Mouse (Mus musculus) bone marrow, adult 2 months (tissue): ENCODE data around the gene Fcf1. TPM values are rescaled to one million over a fixed set of nuclear protein-coding genes. Genes with fewer than 3 reads are reported as not detected.
A peak's percentile ranks its signal among the peaks of the same experiment; 100 is the strongest.

Experiments used
- H3K27ac ChIP-seq: fragments of 200-500 bp; 2 replicates; pipeline ENCODE4 v1.5.1; 2012; ENCODE audit warnings: low read depth, mild to moderate bottlenecking, control low read depth, inconsistent platforms, low read length; ENCODE audit not compliant: control insufficient read depth, poor library complexity, insufficient read depth
- H3K4me1 ChIP-seq: fragments of 200-500 bp; 2 replicates; pipeline ENCODE4 v1.6.1; 2011; ENCODE audit warnings: low read length; ENCODE audit not compliant: control insufficient read depth, insufficient read depth
- H3K4me3 ChIP-seq: fragments of 200-500 bp; replicated peaks from 2 replicates; pipeline ENCODE3; 2011; ENCODE audit warnings: mild to moderate bottlenecking, low read depth, low read length, control low read depth; ENCODE audit not compliant: control insufficient read depth
- CTCF ChIP-seq: fragments of 200-500 bp; IDR thresholded peaks from 2 replicates; pipeline ENCODE4 v1.5.1; 2011; ENCODE audit warnings: low read length, control low read depth; ENCODE audit not compliant: control insufficient read depth, insufficient read depth
- POLR2A ChIP-seq: fragments of 200-500 bp; IDR thresholded peaks from 2 replicates; pipeline ENCODE4 v1.6.1; 2011; ENCODE audit warnings: low read depth, mild to moderate bottlenecking, control low read depth, low read length, borderline replicate concordance; ENCODE audit not compliant: control insufficient read depth
- WGBS: fragments of 180-500 bp; shearing (Covaris S2); methylation state at CpG from one replicate; pipeline ENCODE4 v1.1.7; 2018; 5-methylcytosine and 5-hydroxymethylcytosine counted together
- polyA plus RNA-seq: library from polyadenylated mRNA; stranded (reverse); fragments of >200 nt; gene quantifications from 2 replicates; pipeline ENCODE4 v1.2.4, GENCODE M21; 2011; ENCODE audit warnings: low replicate concordance; ENCODE audit not compliant: missing spikeins, insufficient read depth, insufficient read length

Gene Fcf1
- polyA plus RNA-seq, 1 experiment: 122 TPM

DNA sequence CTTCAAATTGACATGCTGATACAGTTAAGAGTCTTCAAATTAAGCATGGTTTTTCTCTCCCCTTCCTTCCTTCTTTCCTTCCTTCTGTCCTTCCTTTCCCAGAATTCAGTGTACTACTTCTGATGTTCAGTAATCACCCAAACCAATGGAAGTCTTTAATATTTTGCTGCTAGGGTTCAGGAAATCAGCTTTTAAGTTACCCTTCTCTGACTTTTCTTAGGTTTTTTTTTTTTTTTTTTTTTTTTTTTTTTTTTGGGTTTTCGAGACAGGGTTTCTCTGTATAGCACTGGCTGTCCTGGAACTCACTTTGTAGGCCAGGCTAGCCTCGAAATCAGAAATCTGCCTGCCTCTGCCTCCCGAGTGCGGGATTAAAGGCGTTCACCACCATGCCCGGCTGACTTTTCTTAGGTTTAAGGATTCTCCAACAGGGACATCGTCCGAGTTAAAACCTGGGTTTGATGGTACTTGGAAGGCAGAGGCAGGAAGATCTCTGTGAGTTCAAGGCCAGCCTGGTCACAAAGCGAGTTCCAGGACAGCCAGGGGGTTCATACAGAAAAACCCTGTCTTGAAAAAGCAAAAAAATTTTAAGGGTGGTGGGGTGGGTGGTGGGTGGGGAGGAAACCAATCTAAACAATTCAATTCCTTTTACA, 24.5 kb downstream of the Fcf1 start:
- peaks cover 1% of the 10 kb centered on the region; the same call in 1 of the 2 replicates for H3K4me1 ChIP-seq
- H3K27ac ChIP-seq: no peak overlapping the region
- no peak overlapping the region for H3K4me3 ChIP-seq
- WGBS: 86% methylated on average over 9 of the region's 9 CpGs
- TF ChIP-seq POLR2A: no peak
- no peak for TF ChIP-seq CTCF

DNA sequence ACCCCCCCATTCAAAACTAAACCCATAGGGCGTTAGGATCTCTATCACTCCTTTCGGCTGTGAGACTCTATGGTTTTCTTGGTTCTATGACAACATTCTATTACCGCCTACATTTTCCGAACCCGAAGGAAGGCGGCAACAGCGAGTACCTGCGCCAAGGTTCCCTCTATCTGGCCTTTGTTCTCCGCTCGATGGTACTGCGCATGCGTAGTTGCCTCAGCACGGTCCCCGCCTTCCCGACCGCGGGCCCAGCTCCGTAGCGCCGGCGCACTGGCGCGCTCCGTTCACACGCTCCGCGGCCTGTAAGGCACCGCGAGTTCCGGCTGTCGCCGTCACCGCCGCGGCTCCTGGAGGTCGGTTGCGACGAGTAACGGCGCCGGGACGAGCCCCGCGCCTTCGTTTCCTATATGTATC, 25.4 kb downstream of the Fcf1 start, which contains the start of gene Ylpm1:
TSS of gene Ylpm1 (plus strand) at position 239 of the 414 bp plus-strand sequence.
- under 1% methylated on average over 45 of the region's 45 CpGs for WGBS
- TF ChIP-seq POLR2A (peak; percentile 94; the same call in 1 of the 2 replicates), CTCF (peak; percentile 56)

GRCm38 (mm10) chr12:84996501-84997398, 26.1 kb downstream of the Fcf1 start:
- peaks cover 1% of the 10 kb centered on the region; the same call in 1 of the 2 replicates for H3K4me1 ChIP-seq

More for the DNA sequence above, 25.4 kb downstream of the Fcf1 start, which contains the start of gene Ylpm1:
- Histone ChIP-seq H3K4me3 (peak within 1 kb of the TSS; percentile 90), H3K4me1 (peaks cover 1% of the 10 kb centered on the region; the same call in 1 of the 2 replicates), H3K27ac (peak within 1 kb of the TSS; percentile 72)

GRCm38 (mm10) chr12:84999053-84999452, 28.4 kb downstream of the Fcf1 start:
- no peak overlapping the region for H3K4me3 ChIP-seq
- no peak overlapping the region for H3K27ac ChIP-seq
- TF ChIP-seq CTCF (no peak), POLR2A (no peak)
- peaks cover 1% of the 10 kb centered on the region; the same call in 1 of the 2 replicates for H3K4me1 ChIP-seq

More at GRCm38 (mm10) chr12:84996501-84997398, 26.1 kb downstream of the Fcf1 start:
- Histone ChIP-seq H3K4me3 (peak overlapping the region; percentile 90), H3K27ac (peak overlapping the region; percentile 72)
- WGBS: under 1% methylated on average over 44 of the region's 44 CpGs
- no peak for TF ChIP-seq CTCF
- no peak for TF ChIP-seq POLR2A

DNA sequence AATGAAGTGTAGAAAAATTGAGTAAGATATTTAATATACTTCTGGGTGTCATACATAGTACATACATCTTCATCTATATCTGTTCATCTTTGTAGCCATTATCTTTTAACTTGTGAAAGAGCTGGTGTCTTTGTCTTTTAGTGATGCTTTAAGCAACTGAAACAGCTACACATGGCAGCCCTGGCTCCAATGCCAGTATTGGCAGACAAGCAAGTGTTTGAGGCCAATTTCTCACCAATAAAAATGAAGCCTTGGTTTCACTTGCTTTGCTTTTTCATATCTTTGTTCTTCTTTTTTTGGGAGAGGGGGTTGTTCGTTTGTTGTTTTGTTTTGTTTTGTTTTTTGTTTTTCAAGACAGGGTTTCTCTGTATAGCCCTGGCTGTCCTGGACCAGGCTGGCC, 35.5 kb downstream of the Fcf1 start:
- no peak for TF ChIP-seq POLR2A
- TF ChIP-seq CTCF: no peak
- Histone ChIP-seq H3K27ac (no peak overlapping the region), H3K4me1 (no peaks in the 10 kb centered on the region), H3K4me3 (no peak overlapping the region)
- 77% methylated on average over 1 of the region's 1 CpGs for WGBS

- no peaks in the 10 kb centered on the region for H3K4me1 ChIP-seq
- no peak overlapping the region for H3K27ac ChIP-seq
- no peak overlapping the region for H3K4me3 ChIP-seq
- TF ChIP-seq CTCF (no peak), POLR2A (no peak)
These were observed 36.3 kb downstream of the Fcf1 start for GRCm38 (mm10) chr12:85007021-85007420.

DNA sequence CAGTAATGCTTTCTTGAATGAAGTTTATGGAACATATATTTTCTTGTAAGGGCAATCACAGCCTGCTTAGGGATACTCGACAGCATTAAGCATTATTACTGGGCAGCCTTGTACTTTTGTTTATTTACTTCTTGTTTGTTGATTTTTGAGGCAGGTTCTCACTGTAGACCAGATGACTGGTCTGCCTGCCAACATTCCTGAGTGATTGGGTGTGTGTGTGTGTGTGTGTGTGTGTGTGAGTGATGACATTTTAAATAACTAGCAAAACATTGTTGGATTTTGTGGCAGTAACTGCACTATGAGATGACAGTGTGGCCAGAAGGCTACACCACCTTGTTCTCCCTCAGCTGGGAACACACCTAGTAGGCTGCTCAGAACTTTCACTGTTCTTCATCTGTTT, 39.1 kb downstream of the Fcf1 start:
- WGBS: 67% methylated on average over 1 of the region's 1 CpGs
- Histone ChIP-seq H3K4me3 (no peak overlapping the region), H3K4me1 (no peaks in the 10 kb centered on the region), H3K27ac (no peak overlapping the region)
- TF ChIP-seq CTCF: no peak
- no peak for TF ChIP-seq POLR2A

- WGBS: 84% methylated on average over 2 of the region's 2 CpGs
- Histone ChIP-seq H3K4me1 (no peaks in the 10 kb centered on the region), H3K4me3 (no peak overlapping the region), H3K27ac (no peak overlapping the region)
- TF ChIP-seq POLR2A: no peak
- TF ChIP-seq CTCF: no peak
These were observed 39.8 kb downstream of the Fcf1 start for GRCm38 (mm10) chr12:85010541-85010940.
